Mouse (Mus musculus) adrenal gland, adult 2 months (tissue): Measurements from ENCODE around the gene Fntb. TPM values are rescaled to one million over a fixed set of nuclear protein-coding genes. Genes with fewer than 3 reads are reported as not detected.
A peak's percentile ranks its signal among the peaks of the same experiment; 100 is the strongest.

Experiments
- DNase-seq: peaks from one replicate; pipeline ENCODE4 v3.0.0; 2021
- polyA plus RNA-seq: library from polyadenylated mRNA; depleted of rRNA; stranded (reverse); fragments of >200 nt; gene quantifications from 2 replicates; pipeline ENCODE4 v1.2.3, GENCODE M21; 2012
- total RNA-seq, 2 experiments: library from RNA; stranded (reverse); gene quantifications; 2 replicates each; pipeline ENCODE4 v1.2.3; 2021

Fntb gene
- total and polyA plus RNA-seq, 3 experiments: 11.0 to 25.0 (median 15.4) TPM

DNA sequence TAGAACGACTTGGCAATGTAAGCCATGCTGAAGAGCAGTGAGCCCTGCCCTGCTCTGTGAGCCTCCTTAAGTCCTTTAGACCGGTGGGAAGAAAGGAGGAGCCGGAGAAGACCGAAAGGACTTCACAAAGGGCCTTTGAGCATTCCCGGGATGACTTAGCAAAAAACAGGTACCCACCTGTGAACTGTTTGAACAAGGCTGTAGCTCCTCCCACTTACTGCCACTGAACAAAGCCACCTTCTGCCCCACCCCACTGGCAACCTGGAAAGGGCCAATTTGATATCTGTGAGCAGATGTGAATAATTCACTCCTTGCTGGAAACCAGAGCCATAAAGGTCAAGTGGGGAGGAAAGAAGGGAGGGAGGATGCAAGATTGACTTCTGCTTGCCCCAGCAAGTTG is 30.0 kb downstream of the Fntb start, which contains the start of gene Gpx2:
TSS of gene Gpx2 (minus strand) at position 205 of the 400 bp plus-strand sequence.
- no peak for DNase-seq

DNA sequence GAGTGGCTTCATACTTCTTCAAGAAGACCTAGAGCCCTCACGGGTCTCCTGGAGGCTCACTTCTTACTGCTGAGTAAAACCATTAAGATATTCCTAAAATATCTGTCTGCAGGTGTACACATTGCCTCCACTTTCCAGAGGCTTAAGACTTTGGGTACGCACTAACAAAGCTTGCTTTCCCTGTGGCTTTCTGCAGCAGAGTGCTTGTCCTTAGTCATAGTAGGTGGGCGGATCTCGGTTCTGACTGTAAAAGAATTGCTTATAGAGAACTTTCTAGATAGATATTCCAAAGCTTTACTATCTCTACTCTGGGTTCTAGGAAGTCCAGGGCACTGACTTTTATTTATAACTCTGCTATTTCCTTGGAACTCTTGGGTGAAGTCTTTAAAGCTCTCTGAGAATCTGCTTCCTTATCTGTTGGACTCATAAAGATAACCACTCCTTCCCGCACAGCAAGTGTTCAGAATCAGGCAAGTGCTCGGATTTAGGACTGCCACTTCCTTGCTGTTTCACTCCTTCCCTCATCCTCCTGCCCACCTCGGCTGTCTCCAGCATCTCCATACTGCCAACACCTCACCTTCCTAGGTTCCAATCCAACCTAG is 31.6 kb downstream of the Fntb start:
- no peak for DNase-seq

DNA sequence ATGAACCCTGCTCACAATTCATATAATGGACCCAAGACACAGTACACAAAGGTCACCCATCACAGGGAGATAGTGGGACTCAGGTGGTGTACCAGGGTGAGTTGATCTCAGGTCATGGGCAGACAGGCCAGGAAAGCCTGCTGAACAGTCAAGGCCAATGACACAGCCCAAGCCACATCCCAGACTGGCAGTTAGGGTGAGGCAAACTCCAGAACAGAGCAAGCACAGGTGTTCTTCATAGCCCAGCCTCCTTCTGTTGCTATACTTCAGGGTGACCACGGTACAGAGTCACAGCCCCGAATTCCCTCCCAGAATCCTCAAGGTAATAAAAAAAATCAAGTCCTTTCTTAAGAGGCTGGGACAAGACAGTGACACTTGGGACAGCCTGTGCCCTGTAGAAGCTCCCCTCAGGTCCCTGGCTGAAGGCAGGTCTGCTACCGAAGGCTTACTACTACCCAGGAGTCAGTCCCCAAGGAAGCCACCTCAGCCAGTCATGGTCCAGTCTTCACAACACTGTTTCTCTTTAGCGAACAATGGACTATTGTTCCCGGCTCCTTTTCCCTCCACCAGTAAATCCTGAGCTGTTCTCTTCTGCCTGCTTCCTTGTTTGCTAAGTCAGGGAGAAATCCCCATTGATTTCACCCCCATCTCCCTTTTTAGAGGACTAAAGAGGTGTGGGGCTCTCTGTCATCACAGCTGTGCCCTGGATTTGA is 32.8 kb downstream of the Fntb start:
- DNase-seq: no peak

DNA sequence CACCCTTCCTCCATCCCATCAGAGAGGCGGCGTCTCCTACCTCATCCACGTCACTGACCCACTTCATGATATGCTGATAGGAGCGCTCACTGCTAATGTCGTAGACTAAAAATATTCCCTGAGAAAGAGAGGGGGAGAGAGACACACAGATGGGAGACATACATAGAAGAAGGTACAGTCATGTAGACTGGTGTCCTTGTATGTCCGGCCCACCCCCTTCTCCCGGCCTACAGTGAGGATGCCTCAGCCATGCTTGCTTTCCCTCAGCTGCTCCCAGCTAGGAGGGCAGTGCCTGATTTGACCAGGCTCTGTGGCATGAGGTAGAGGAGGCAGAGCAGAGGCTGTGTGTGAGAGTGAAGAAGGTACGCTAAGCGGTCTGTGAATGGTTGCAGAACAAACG is 37.6 kb downstream of the Fntb start:
- DNase-seq: no peak

DNA sequence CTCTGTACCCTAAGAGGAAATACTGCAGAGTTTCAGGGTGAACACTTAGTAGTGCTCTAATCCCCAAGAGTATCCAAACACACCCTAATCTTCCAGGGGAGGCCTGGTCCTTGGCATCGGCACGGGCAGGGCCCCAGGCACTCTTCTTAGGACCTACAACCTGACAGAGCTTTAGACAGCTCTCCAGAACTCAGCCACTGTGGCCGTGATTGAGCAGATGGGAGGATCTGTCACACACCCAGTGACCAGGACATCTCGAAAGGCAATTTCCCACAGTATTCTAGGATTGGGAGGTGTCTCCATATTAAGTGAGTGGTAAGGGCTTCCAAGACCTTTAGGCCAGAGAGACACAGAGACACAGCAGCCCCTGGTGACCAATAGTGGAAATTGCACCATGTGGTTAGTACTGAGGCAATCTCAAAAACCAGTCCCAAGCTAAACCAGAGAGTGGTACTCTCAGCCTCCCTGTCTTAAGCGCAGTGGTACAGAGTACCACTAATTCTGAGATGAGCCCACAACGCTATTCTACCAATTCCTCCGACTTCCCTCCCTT is 38.4 kb downstream of the Fntb start:
- DNase-seq: peak; percentile 70

DNA sequence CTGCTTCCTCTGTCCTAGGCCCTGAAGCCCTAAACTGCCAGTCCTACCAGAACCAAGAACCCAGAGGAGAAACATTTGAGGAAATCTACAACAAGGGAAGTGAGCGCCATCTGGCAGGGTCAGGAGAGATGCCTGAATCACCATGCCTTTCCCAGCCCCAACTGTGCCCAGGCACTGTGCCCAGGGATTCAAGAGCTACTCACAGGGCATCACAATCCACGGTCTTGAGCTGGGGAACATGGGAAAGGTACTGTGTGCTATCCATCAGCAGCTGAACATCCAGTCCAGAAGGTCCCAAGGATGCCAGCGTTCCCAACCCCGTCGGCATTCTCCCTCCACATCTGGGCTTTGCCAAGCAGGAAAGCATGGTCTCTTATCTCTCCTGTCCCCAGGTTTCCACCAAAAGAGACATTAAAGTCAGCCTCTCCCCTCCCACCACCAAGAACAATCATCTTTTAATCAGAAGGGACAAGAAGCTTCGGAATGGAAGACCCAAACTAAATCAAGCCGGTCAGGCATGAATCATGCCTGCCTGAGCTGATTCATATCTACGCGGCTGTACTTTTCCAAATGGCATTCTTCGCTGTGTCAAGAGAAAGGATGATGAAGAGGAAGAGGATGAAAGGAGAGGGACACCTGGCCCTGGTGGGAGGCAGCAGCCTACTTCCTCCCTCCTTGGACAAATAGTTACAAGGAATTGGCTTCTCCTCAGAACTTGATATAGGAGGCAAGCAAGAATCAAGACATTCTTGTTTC is 39.8 kb downstream of the Fntb start:
- peak; percentile 68 for DNase-seq

DNA sequence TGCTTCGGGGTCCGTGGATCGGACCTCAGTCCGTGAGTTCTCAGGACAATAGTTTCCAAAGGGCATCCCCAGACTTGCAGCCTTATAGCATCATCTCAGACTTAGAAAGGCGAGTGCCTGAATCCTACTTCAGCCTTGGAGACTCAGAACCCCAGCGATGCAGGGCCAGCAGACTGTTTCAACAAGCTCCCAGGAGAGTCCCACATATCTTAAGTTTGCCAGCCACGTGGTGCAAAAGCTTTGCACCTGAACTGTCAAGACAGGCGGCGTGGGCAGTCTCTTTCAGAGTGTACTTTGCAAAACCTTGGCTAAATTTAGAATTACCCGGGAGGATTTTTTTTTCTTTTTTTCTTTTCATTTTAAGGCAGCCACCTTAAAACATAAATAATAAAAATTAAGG is 42.4 kb downstream of the Fntb start:
- DNase-seq: no peak

DNA sequence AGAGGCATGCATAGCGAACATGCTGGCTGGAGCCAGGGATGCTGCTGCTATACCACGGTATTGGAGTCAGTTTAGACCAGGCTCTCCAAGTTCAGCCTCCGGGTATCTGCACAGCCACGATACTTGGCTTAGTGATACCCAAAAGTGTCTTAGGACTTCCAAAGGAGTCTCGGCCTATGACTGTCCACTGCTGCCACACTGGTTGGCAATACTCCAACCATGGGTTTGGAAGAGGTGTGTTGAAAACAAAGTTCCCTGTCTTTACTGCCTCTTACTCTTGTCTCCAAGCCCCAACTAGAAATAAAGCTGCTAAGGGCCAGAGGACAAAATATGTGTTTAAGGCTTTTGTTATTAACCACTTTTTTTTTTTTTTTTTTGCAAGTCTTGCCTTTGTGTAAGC is 45.1 kb downstream of the Fntb start:
- no peak for DNase-seq

DNA sequence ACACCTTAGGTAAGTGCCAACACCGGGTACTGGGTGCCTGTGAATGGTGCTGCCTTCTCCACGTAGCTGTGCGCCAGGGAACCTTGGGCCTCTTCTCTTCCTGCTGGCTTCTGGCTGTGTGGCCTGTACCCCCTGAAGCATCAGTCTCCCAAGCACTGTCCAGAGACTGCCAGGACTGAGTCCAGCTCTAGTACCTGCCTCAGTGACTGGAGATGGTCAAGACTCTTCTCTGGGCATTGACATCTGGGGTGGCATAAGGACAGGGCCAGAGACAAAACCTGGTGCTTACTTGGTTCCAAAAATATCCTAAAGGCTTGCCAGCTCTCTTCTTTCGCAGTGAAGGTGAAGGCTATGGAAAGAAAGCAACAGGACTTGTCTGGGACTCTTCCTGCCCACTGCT is 45.6 kb downstream of the Fntb start:
- DNase-seq: no peak

DNA sequence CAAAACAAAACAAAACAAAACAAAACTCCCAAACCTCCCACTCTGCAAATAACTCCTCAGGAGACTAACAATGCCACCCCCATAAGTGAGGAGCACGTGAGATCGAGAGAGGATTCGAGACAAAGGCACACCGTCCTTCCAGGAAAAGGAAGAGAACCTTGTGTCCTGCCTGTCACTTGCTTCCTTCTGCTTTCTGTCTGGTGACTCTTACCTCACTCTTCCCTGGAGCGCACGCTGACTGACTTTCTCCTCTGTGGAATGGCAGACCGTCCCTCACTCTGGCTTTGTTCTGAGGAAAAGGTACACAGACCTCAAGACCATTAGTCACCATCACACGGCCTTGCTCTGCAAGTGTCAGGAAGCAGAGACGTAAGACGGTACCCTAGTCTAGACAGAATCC is 48.2 kb downstream of the Fntb start:
- DNase-seq: no peak

DNA sequence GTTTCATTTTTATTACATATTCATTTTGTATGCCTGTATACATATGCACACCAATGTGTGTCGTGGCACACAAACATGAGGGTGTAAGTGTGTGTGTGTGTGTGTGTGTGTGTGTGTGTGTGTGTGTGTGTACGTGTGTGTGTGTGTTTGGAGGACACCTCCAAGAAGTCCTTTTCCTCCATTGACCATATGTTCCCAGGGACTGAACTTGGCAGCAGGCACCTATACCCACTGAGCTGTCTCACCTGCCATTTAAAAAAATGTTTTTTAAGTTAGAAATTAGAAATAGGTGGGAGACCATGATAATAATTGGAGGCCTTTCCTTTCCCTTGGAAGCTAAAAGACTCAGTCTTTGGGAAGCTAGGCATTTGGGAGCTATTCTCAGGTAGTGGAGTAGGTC is 48.7 kb downstream of the Fntb start:
- no peak for DNase-seq

DNA sequence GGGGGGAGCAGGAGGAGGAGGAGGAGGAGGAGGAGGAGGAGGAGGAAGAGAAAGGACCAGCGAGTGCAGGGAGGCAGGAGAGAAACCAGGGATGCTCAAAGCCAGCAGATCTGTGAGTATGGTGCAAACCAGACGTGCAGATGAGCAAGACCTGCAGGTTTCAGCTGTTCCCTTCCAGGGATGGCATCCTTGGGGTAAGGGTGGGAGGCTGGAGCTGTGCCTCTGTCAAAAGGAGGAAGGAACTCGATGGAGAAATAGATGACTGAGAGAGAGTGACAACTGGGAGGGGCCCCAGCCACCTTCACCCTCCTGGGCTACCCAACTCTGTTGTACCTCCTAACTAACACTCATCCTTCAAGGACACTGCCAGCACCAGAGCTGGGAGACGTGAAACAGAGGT is 51.3 kb downstream of the Fntb start:
- no peak for DNase-seq

DNA sequence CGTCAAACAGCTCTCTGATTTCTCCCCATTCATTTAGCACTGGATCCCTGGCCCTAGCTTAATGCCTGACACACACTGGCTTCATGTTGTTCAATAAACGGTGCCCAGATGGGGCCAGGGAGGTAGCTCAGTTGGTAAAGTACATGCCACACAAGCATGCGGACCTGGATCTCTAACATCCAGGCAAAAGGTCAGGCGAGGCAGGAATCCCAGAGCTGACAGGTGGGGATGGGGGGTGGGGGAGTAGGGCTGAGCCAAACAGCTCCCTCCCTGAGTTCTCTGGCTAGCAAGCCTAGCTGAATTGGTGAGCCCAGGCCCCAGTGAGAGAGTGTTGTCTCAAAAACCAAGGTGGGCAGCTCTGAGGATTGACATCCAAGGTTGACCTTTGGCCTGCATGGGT is 51.8 kb downstream of the Fntb start:
- no peak for DNase-seq

DNA sequence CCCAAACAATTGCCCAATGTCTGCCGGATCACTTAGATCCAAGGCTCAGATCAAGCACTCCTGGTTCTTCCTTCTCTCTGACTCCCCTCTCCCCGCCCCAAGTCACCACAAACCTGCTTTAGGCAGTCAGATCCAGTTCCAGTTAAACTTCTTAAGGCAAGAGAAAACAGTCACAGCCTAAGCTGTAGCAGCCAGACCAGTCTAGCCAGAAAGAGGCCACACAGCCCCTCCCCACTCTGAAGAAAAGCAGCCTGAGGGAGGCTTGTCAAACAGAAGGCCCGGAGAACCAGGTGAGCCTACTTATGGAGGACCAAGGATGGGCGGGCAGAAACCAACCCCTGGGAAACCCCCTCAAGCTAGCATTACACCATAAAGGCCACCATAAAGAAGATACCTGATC is 52.7 kb downstream of the Fntb start:
- DNase-seq: no peak

DNA sequence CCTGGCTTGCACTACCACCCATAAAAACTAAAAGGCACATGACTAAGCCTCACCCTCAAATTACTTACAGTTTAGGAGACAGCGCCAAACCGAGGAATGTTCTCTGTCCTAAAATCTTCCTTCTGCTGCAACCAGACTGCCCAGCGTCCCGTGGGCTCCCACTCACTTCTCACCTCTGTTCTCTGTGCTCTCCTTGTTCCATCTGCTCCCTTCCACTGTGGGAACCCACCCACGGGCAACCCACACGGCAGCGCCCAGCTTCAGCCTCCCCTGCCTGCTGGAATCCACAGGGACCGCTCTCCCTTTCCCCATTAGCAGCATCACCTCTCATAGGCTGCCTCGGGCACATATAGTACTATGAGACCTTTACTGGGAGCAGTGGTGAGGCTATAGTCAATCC is 53.5 kb downstream of the Fntb start:
- DNase-seq: no peak

DNA sequence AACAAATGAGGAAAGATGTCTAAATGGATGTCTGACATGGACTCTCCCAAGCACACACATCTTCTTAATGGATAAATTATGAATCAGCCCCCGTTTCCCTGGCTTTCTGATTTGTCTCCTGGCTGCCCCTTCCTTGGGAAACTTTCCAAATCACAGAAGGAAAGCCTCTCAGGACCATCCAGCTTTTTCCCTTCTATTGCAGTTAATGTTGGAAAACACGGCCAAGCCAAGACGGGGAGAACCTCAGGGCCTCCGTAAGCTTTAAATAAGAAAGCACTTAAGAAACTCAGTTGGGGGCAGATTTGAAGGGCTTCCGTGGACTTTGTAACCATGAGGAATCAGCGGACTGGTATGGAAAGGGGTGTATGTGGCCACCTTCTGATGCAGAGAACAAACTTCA is 54.4 kb downstream of the Fntb start:
- DNase-seq: no peak

DNA sequence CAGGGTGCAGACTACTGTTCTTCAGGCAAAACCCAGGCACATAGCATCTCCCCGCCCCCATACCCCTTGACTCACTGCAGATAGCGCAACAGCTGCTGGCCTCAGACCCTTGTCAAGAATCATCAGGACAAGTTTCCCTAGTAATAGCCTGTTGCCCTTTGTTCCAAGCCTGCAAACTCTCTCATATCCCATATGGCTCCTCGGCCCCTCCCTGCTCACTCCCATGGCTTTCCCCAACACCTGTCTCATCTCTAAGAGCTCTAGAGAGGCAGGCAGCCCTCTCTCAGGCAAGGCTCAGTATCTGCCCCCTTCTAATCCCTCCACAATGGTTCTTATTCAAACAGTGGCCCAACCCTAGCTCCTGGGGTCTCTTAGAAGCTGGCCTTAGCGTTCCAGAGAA is 55.2 kb downstream of the Fntb start:
- DNase-seq: no peak

DNA sequence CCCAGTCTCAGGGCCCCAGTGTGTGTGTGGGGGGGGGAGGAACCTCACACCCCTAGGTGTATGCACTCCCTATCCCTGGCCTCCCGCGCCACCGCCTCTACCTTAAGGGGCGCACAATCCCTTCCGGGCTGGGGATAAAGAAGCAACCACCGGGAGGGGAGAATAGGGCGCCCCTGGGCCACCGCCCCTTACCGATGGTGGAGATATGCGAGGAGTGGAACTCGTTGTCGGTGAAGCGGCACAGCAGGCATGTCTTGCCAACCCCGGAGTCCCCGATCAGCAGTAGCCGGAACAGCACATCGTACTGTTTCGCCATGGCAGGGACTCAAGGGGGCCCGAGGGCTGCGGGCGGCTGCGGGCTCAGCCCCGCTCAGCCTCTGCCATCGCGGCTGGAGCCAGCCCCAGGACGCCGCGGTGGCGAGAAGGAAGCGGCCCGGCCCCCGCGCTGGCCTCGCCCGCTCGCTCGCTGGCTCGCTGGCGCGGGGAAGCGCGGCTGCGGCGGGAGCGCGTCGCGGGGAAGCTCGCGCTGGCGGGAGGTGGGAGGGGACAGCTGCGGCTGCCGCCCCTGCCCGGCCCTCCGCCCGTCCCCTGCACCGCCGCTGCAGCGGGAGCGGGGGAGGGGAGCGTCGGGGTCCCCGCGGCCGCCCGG is 56.7 kb downstream of the Fntb start:
- peak; percentile 58 for DNase-seq

DNA sequence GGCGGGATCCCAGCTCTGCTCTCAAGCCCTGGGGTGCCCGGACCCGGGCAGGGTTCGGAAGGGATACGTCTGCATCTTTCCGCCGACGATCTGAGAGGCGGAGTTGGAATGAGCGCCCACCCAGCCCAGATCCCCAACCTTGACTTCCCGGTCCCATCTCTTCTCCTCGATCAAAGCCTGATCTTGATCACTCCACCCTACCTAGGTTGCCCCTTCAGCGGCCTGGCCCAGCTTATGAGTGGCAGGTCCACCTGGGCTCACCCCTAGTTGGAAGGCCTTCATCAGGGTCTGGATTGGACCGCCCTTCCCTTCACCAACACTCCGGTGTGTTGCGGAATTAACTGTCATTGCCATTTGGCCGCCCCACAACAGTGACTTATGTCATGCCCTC is 57.3 kb downstream of the Fntb start, which contains the start of gene Rab15:
TSS of gene Rab15 (minus strand) at position 258 of the 391 bp plus-strand sequence.
- no peak for DNase-seq

DNA sequence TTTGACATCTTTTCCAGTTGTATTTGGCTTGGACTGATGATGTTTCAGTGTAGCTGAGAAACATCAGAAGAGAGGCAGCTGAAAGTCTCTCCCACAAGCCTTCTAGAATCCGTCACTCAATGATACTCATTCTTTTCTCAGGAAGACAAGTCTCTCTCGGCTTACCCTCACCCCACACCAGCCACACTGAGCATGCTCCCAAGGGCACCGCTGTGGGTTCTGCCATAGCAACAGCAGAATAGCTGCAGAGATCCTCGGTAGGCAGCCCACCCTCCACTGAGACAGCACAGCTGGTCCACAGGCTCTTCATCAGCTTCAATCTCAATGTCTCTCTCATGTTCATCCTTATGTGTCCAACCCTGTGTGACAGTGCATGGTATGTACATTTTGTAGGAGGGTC is 59.9 kb downstream of the Fntb start:
- no peak for DNase-seq

DNA sequence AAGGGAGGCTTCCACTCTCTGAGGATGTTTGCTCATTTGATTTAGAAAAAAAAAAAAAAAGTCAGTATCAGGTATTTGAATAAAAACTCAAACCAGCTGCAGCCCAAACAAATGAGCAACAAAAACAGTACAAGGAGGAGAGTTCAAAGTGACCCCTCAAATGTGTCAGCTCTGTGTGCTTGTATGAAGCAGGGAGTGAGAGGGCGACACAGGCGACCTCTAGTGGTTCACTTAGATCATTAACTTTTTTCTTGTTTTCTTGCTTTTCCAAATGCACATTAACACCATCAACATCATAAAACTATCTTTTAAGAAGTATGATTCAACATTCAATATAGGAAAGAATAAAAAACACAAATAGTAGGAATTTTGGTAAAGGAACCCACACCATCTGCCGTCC is 67.3 kb downstream of the Fntb start:
- no peak for DNase-seq

DNA sequence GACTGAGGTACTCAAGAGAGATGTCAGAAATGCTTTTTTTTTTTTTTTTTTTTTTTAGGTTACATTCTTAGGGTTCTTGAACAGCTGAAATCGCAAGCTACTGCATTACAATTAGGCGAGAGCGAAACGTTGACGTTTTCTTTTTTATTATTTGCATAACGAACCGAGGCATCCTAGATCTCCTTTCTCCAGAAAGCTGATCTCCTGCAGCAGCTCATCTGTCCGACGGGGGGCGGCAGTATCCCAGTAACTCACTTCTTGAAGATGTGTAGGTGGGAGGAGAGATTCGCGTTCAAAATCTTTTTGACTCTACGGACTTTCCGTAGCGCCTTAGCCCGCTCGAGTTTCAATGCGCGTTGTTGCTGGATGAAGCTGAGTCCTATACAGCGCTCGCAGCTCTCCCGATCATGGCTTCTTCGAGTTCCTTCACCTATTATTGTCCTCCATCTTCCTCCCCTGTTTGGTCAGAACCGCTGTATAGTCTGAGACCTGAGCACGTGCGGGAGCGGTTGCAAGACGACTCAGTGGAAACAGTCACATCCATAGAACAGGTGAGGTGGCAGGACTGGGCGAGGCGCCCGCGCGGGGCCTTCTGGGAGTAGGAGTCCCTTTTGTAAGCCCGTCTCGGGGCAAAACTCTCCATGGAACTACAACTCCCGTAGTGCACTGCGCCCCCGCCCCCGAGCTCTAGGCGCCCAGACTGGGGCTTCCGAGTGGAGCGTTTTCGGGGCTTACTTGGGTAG is 71.9 kb downstream of the Fntb start:
- DNase-seq: peak; percentile 99
